In genomic region chr5:29568848-29569377, GRCm38 (mm10) we compare ENCODE assay signal across 8 mouse cellular contexts. TPM values are rescaled to one million over a fixed set of nuclear protein-coding genes. Genes with fewer than 3 reads are reported as not detected.
DNase-seq lines count a peak whose midpoint lies in the region; ATAC-seq and TF ChIP-seq lines count a peak whose summit lies in the region.

Gene Ube3c (plus strand): TSS chr5:29569242.

- 0 out of 2 replicates have a peak, but pooled peaks cover 3% of the 10 kb centered on the region for H3K27me3 ChIP-seq in heart, embryonic 12.5 days (replicated peaks)
- no peaks in the 10 kb centered on the region for H3K27me3 ChIP-seq in kidney, postnatal 0 days (ENCODE audit: insufficient read depth, low read length)
- H3K27me3 ChIP-seq in liver, embryonic 11.5 days (replicated peaks; ENCODE audit: control insufficient read depth, insufficient read depth, low read length) = no peaks in the 10 kb centered on the region
- no peaks in the 10 kb centered on the region for H3K27me3 ChIP-seq in stomach, embryonic 14.5 days (ENCODE audit: control insufficient read depth, insufficient read depth, low read length)

- peak within 1 kb of the TSS; percentile 94 for H3K27ac ChIP-seq in heart, embryonic 12.5 days (ENCODE audit: poor library complexity, severe bottlenecking)
- H3K27ac ChIP-seq in kidney, postnatal 0 days = peak within 1 kb of the TSS; percentile 95
- peak within 1 kb of the TSS; percentile 93 for H3K27ac ChIP-seq in liver, embryonic 11.5 days (ENCODE audit: low read depth, low read length)
- peak within 1 kb of the TSS; percentile 81 for H3K27ac ChIP-seq in stomach, embryonic 14.5 days (ENCODE audit: low read length)

- H3K36me3 ChIP-seq in heart, embryonic 12.5 days = peaks cover 13% of the 10 kb centered on the region; the same call in 1 of the 2 replicates
- H3K36me3 ChIP-seq in kidney, postnatal 0 days (ENCODE audit: insufficient read depth, low read length) = no peaks in the 10 kb centered on the region
- peaks cover 12% of the 10 kb centered on the region for H3K36me3 ChIP-seq in liver, embryonic 11.5 days (ENCODE audit: control insufficient read depth, insufficient read depth, low read length)
- peaks cover 3% of the 10 kb centered on the region; the same call in 1 of the 2 replicates for H3K36me3 ChIP-seq in stomach, embryonic 14.5 days (ENCODE audit: control insufficient read depth, insufficient read depth, low read length)

- H3K4me2 ChIP-seq in heart, embryonic 12.5 days = peak within 1 kb of the TSS; percentile 98
- peak within 1 kb of the TSS; percentile 82 for H3K4me2 ChIP-seq in kidney, postnatal 0 days (ENCODE audit: low read length)
- H3K4me2 ChIP-seq in liver, embryonic 11.5 days = peak within 1 kb of the TSS; percentile 98
- peak within 1 kb of the TSS; percentile 94 for H3K4me2 ChIP-seq in stomach, embryonic 14.5 days (replicated peaks; ENCODE audit: low read depth, low read length)

- no peak for TF ChIP-seq CTCF in kidney, postnatal 0 days (IDR thresholded peaks at IDR 0.05; ENCODE audit: low read depth)

- H3K9me3 ChIP-seq in heart, embryonic 12.5 days (replicated peaks) = no peaks in the 10 kb centered on the region
- H3K9me3 ChIP-seq in kidney, postnatal 0 days (replicated peaks; ENCODE audit: low read length) = no peaks in the 10 kb centered on the region
- H3K9me3 ChIP-seq in liver, embryonic 11.5 days (ENCODE audit: control insufficient read depth, low read length) = no peaks in the 10 kb centered on the region
- H3K9me3 ChIP-seq in stomach, embryonic 14.5 days (ENCODE audit: control insufficient read depth, low read depth, low read length) = no peaks in the 10 kb centered on the region

- under 1% methylated on average over 72 of the region's 72 CpGs for WGBS in heart, embryonic 12.5 days
- WGBS in kidney, postnatal 0 days = under 1% methylated on average over 67 of the region's 72 CpGs
- WGBS in liver, embryonic 11.5 days = under 1% methylated on average over 71 of the region's 72 CpGs
- WGBS in stomach, embryonic 14.5 days = under 1% methylated on average over 67 of the region's 72 CpGs

- peaks cover 15% of the 10 kb centered on the region for H3K4me1 ChIP-seq in heart, embryonic 12.5 days (replicated peaks)
- H3K4me1 ChIP-seq in kidney, postnatal 0 days (replicated peaks; ENCODE audit: insufficient read depth, low read length) = peaks cover 11% of the 10 kb centered on the region; the same call in 1 of the 2 replicates
- peaks cover 4% of the 10 kb centered on the region; the same call in 1 of the 2 replicates for H3K4me1 ChIP-seq in liver, embryonic 11.5 days (replicated peaks; ENCODE audit: control insufficient read depth, insufficient read depth, low read length)
- H3K4me1 ChIP-seq in stomach, embryonic 14.5 days (ENCODE audit: control insufficient read depth, insufficient read depth, low read length) = peaks cover 7% of the 10 kb centered on the region

- H3K9ac ChIP-seq in heart, embryonic 12.5 days = peak within 1 kb of the TSS; percentile 84
- H3K9ac ChIP-seq in kidney, postnatal 0 days (ENCODE audit: low read depth, low read length) = peak within 1 kb of the TSS; percentile 77
- H3K9ac ChIP-seq in liver, embryonic 11.5 days (ENCODE audit: low read depth, low read length) = peak within 1 kb of the TSS; percentile 85
- peak within 1 kb of the TSS; percentile 61 for H3K9ac ChIP-seq in stomach, embryonic 14.5 days (replicated peaks; ENCODE audit: low read depth, low read length)

- H3K4me3 ChIP-seq in heart, embryonic 12.5 days = peak within 1 kb of the TSS; percentile 63
- peak within 1 kb of the TSS; percentile 56 for H3K4me3 ChIP-seq in kidney, postnatal 0 days (replicated peaks; ENCODE audit: low read depth, low read length)
- H3K4me3 ChIP-seq in liver, embryonic 11.5 days (ENCODE audit: low read depth, low read length) = peak within 1 kb of the TSS; percentile 87
- H3K4me3 ChIP-seq in stomach, embryonic 14.5 days (ENCODE audit: low read depth, low read length) = peak within 1 kb of the TSS; percentile 85

- ATAC-seq in erythroid progenitor cell, adult 5-6 weeks (replicated peaks; ENCODE audit: low FRiP score, poor library complexity, severe bottlenecking) = peak; percentile 94
- peak; percentile 97 for ATAC-seq in heart, embryonic 12.5 days (ENCODE audit: insufficient number of reproducible peaks, low FRiP score)
- ATAC-seq in kidney, postnatal 0 days (replicated peaks; ENCODE audit: low FRiP score, low read depth) = peak; percentile 99
- peak; percentile 93 for ATAC-seq in liver, embryonic 11.5 days (replicated peaks; ENCODE audit: low FRiP score)
- ATAC-seq in stomach, embryonic 14.5 days (ENCODE audit: insufficient number of reproducible peaks, insufficient read depth, low FRiP score, low read depth) = peak; percentile 95

- peak; percentile 99 for DNase-seq in CD4-positive helper T cell, adult 2 months (ENCODE audit: low read depth, low spot score)
- DNase-seq in brain, embryonic 18.5 days (ENCODE audit: low read depth, low spot score) = peak; percentile 95
- DNase-seq in kidney, postnatal 0 days (ENCODE audit: low spot score) = peak; percentile 98
- peak; percentile 97 for DNase-seq in liver, embryonic 11.5 days (ENCODE audit: low spot score)
- peak; percentile 98 for DNase-seq in naive thymus-derived CD4-positive, alpha-beta T cell, adult 2 months (ENCODE audit: low read depth)

RNA-seq across cellular contexts. Expression of gene Ube3c, which starts in this region (rescaled TPM):
- total RNA-seq in erythroid progenitor cell, adult 5-6 weeks (2015; ENCODE audit: low replicate concordance) = 23.8 and 41.1 TPM in 2 replicates
- 46.2 and 49.9 TPM in 2 replicates for total RNA-seq in erythroid progenitor cell, adult 5-6 weeks (2017; ENCODE audit: low replicate concordance)
- polyA plus RNA-seq in heart, embryonic 12.5 days (2016; fragmentation: Nextera tagmentation; extraction: Ambion mirVana) = 34.2 and 35.8 TPM in 2 replicates
- polyA plus RNA-seq in kidney, postnatal 0 days (2015; fragmentation: Nextera tagmentation; extraction: Ambion mirVana) = 19.7 and 19.8 TPM in 2 replicates
- polyA plus RNA-seq in liver, embryonic 11.5 days (2014; fragmentation: Nextera tagmentation; extraction: Ambion mirVana) = 29.4 and 31.1 TPM in 2 replicates
- polyA plus RNA-seq in stomach, embryonic 14.5 days (2014; fragmentation: Nextera tagmentation; extraction: Ambion mirVana) = 22.4 and 24.3 TPM in 2 replicates

Comparison
In these comparisons a context has a peak if more than half of its experiments do, and no peak if none do; other contexts are left out.
1. Peak in every context shown above with its lines: DNase-seq, ATAC-seq, H3K4me3 ChIP-seq and H3K27ac ChIP-seq.